Mouse (Mus musculus) liver, embryonic 14.5 days (tissue): ENCODE measurements around the gene Rnf144b. TPM values are rescaled to one million over a fixed set of nuclear protein-coding genes. Genes with fewer than 3 reads are reported as not detected.

Experiments
- ATAC-seq: fragments of 200-750 bp; cut with Nextera tagmentation; 2 replicates; pipeline ENCODE4 v1.8.0; 2017; ENCODE audit warnings: moderate number of reproducible peaks, mild to moderate bottlenecking, moderate library complexity; ENCODE audit not compliant: insufficient read depth
- DNase-seq, 3 experiments: peaks; one replicate each; pipeline ENCODE4 v3.0.0-alpha.2; 2012 to 2013; ENCODE audit warnings: low read depth in 3 of 3, low spot score in 3 of 3
- H3K27ac ChIP-seq: fragments of 300-500 bp; sonication (generic); 2 replicates; pipeline ENCODE4 v1.5.1; 2014; ENCODE audit warnings: moderate library complexity, mild to moderate bottlenecking, control low read depth, inconsistent platforms
- H3K27me3 ChIP-seq: fragments of 300-500 bp; sonication (generic); 2 replicates; pipeline ENCODE4 v1.6.1; 2014; ENCODE audit warnings: mild to moderate bottlenecking, low read length, moderate library complexity; ENCODE audit not compliant: control insufficient read depth, insufficient read depth
- H3K36me3 ChIP-seq: fragments of 300-500 bp; sonication (generic); replicated peaks from 2 replicates; pipeline ENCODE4 v1.6.1; 2014; ENCODE audit warnings: low read depth; ENCODE audit not compliant: control insufficient read depth, insufficient read depth
- H3K4me1 ChIP-seq, 2 experiments: fragments of 200-500 bp in 1 of 2; fragments of 300-500 bp in 1 of 2; sonication (generic) in 1 of 2; replicated peaks; 2 replicates each; pipeline ENCODE4 v1.6.1; 2012 to 2014; ENCODE audit warnings: antibody characterized with exemption in 1 of 2, inconsistent platforms in 1 of 2, low read length in 1 of 2; ENCODE audit not compliant: control insufficient read depth in 2 of 2, insufficient read depth in 2 of 2
- H3K4me2 ChIP-seq: fragments of 300-500 bp; sonication (generic); 2 replicates; pipeline ENCODE4 v1.6.1; 2014; ENCODE audit warnings: low read depth, mild to moderate bottlenecking, control low read depth, moderate library complexity
- H3K4me3 ChIP-seq, 2 experiments: fragments of 200-500 bp in 1 of 2; fragments of 300-500 bp in 1 of 2; sonication (generic) in 1 of 2; 2 replicates each; pipeline ENCODE4 v1.5.1; 2012 to 2014; ENCODE audit warnings: low read depth in 2 of 2, low read length in 2 of 2, mild to moderate bottlenecking in 2 of 2, control low read depth in 1 of 2, inconsistent platforms in 1 of 2, moderate library complexity in 1 of 2; ENCODE audit not compliant: insufficient read depth in 1 of 2
- H3K9ac ChIP-seq: fragments of 300-500 bp; sonication (generic); replicated peaks from 2 replicates; pipeline ENCODE4 v1.6.1; 2014; ENCODE audit warnings: mild to moderate bottlenecking, control low read depth, moderate library complexity
- H3K9me3 ChIP-seq: fragments of 300-500 bp; sonication (generic); 2 replicates; pipeline ENCODE4 v1.6.1; 2016; ENCODE audit warnings: low read length, mixed read lengths; ENCODE audit not compliant: control insufficient read depth
- CTCF ChIP-seq: IDR thresholded peaks from 2 replicates; pipeline ENCODE4 v1.5.1; 2016; ENCODE audit warnings: antibody characterized with exemption, low read depth, control low read depth
- EP300 ChIP-seq: IDR thresholded peaks from 2 replicates; pipeline ENCODE4 v1.6.1; 2016; ENCODE audit warnings: antibody characterized with exemption, low read depth
- WGBS: fragments of 180-500 bp; shearing (Covaris S2); extraction: QIAGEN DNeasy Blood & Tissue Kit; methylation state at CpG from one replicate; pipeline ENCODE4 v1.1.7; 2014; ENCODE audit not compliant: insufficient replicate concordance; 5-methylcytosine and 5-hydroxymethylcytosine counted together
- polyA plus RNA-seq, 2 experiments: library from polyadenylated mRNA; depleted of rRNA in 1 of 2; stranded (reverse) in 1 of 2; unstranded in 1 of 2; fragments of >200 nt; fragmentation: Nextera tagmentation in 1 of 2; extraction: Ambion mirVana in 1 of 2; gene quantifications; 2 replicates each; pipeline versions ENCODE4 v1.2.1 to v1.2.3; 2012 to 2014

The Rnf144b gene
- polyA plus RNA-seq, 2 experiments: 1.6 to 2.2 TPM

DNA sequence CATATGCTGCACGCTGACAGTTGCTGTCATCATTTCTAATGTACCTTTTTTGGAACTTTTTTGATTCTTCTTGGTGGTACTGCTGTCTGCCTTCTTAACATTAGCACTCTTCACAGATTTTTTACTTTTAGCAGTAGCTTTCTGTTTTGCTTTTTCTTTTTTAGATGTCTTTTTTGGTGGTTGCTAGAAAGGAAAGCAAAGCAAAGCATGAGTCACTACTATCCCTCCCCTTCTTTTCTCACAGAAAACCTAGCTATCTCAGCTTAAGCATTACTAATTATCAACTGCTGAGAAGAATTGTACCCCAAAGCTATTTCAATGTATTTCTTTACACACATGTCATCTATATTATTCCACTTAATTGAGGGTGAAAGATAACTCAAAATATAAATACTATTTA lies 34.0 kb upstream of the Rnf144b start:
- Histone ChIP-seq H3K9me3 (no peaks in the 10 kb centered on the region), H3K36me3 (peaks cover 81% of the 10 kb centered on the region), H3K27me3 (no peaks in the 10 kb centered on the region), H3K4me3 (no peak overlapping the region), H3K9ac (no peak overlapping the region), H3K27ac (no peak overlapping the region), H3K4me2 (no peak overlapping the region), H3K4me1 (no peaks in the 10 kb centered on the region)
- ATAC-seq (no peak), DNase-seq (no peak)
- 80% methylated on average over 1 of the region's 1 CpGs for WGBS
- TF ChIP-seq EP300: no peak

DNA sequence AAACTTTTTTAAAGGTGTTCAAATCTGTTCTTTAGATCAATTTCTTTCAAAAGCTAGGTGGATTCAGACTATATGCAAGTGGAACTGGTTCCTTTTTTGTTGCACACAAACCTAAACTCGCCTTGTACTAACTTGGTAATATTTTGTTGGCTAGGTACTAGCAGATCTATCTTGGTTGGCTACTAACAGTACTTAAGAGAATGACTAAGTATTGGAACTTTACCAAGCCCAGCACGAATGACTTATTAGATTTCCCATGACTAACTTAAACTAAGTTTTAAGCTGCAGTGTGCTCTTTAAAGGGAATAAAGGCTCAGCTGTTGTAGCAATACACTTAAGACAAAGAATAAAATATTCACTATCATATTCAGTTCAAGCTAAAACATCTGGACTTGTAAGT lies 33.2 kb upstream of the Rnf144b start:
- Histone ChIP-seq H3K27me3 (no peaks in the 10 kb centered on the region), H3K4me2 (no peak overlapping the region), H3K9ac (no peak overlapping the region), H3K4me3 (no peak overlapping the region), H3K27ac (no peak overlapping the region), H3K4me1 (no peaks in the 10 kb centered on the region), H3K9me3 (no peaks in the 10 kb centered on the region), H3K36me3 (peaks cover 85% of the 10 kb centered on the region)
- no peak for TF ChIP-seq EP300
- TF ChIP-seq CTCF: no peak
- 85% methylated on average over 2 of the region's 2 CpGs for whole genome bisulfite sequencing
- ATAC-seq (no peak), DNase-seq (no peak)

DNA sequence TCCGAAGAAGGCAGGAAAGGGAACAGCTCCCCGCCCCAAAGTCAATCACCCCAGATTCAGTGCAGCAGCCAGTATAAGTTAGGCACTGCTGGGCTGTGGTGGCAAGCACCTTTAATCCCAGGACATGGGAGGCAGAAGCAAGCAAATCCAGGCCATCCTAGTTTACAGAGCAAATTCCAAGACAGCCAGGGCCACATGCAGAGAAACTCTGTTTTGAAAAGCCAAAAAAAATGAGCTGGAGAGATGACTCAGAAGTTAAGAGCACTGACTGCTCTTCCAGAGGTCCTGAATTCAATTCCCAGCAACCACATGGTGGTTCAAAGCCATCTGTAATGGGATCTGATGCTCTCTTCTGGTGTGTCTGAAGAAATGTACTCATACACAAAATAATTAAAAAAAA lies 28.7 kb upstream of the Rnf144b start:
- no peaks in the 10 kb centered on the region for H3K9me3 ChIP-seq
- no peak for TF ChIP-seq CTCF
- TF ChIP-seq EP300: no peak
- DNase-seq (no peak), ATAC-seq (no peak)
- H3K4me1 ChIP-seq: no peaks in the 10 kb centered on the region
- no peak overlapping the region for H3K4me2 ChIP-seq
- no peak overlapping the region for H3K4me3 ChIP-seq
- peaks cover 90% of the 10 kb centered on the region for H3K36me3 ChIP-seq
- WGBS: 90% methylated on average over 2 of the region's 2 CpGs
- H3K27me3 ChIP-seq: no peaks in the 10 kb centered on the region
- H3K27ac ChIP-seq: no peak overlapping the region
- no peak overlapping the region for H3K9ac ChIP-seq

DNA sequence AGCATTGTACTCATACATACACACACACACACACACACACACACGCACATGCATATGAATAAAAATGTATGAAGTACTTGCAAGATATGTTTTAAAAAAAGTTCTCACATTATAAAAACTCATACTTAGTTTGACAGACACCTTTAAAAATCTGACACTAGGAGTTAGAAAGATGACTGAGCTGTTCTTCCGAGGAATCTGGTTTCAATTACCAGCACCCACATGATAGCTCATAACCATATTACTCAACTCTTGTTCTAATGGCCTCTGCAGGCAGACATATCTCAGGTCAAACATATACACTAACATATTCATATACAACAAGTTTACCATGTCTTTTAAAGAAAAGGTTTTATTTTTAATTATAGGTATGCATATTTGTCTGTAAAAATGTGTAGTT lies 25.9 kb upstream of the Rnf144b start:
- H3K36me3 ChIP-seq: peaks cover 91% of the 10 kb centered on the region
- no peak overlapping the region for H3K9ac ChIP-seq
- H3K27me3 ChIP-seq: no peaks in the 10 kb centered on the region
- DNase-seq (no peak), ATAC-seq (no peak)
- H3K4me3 ChIP-seq: no peak overlapping the region
- WGBS: 85% methylated on average over 2 of the region's 2 CpGs
- H3K4me1 ChIP-seq: no peaks in the 10 kb centered on the region
- H3K27ac ChIP-seq: no peak overlapping the region
- H3K9me3 ChIP-seq: no peaks in the 10 kb centered on the region
- no peak overlapping the region for H3K4me2 ChIP-seq
- no peak for TF ChIP-seq EP300
- no peak for TF ChIP-seq CTCF

DNA sequence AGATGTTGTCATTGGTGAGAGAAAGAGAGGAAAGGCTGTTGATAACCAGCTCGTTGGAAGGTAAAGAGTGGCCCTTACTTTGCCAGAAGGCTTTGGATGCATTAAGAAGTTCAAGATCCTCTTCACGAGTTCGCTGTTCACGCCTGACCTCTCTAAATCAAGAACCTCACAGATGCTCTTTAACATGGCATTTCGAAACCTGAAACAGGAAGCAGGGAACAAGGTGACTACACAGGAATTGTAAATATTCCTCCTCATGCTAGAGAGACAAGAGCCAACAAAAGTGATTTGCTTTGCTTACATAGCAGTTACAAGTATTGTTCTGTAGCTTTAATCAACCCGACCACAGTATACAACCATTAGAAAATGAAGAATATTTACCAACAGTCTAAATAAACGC lies 23.2 kb upstream of the Rnf144b start:
- H3K4me1 ChIP-seq: peaks cover 11 to 15% of the 10 kb centered on the region in 2 experiments
- ATAC-seq (no peak), DNase-seq (no peak)
- no peaks in the 10 kb centered on the region for H3K27me3 ChIP-seq
- no peak for TF ChIP-seq EP300
- no peak for TF ChIP-seq CTCF
- no peaks in the 10 kb centered on the region for H3K9me3 ChIP-seq
- H3K36me3 ChIP-seq: peaks cover 89% of the 10 kb centered on the region
- no peak overlapping the region for H3K4me2 ChIP-seq
- H3K9ac ChIP-seq: no peak overlapping the region
- WGBS: 84% methylated on average over 7 of the region's 7 CpGs
- no peak overlapping the region for H3K27ac ChIP-seq
- no peak overlapping the region for H3K4me3 ChIP-seq
